Mouse (Mus musculus) embryonic facial prominence, embryonic 15.5 days (tissue): ENCODE measurements around the gene Akap10. TPM values are rescaled to one million over a fixed set of nuclear protein-coding genes. Genes with fewer than 3 reads are reported as not detected.
"Not testable (repeated sequence)": the region's sequence is repeated elsewhere in the genome, so short reads cannot be mapped to it uniquely, and the experiment has no call there.

Experiments
- ATAC-seq: fragments of 200-750 bp; cut with Nextera tagmentation; 2 replicates; pipeline ENCODE4 v1.8.0; 2017; ENCODE audit warnings: low read depth, moderate TSS enrichment; ENCODE audit not compliant: insufficient number of reproducible peaks, low FRiP score, low TSS enrichment
- H3K27ac ChIP-seq: fragments of 300-500 bp; sonication (generic); replicated peaks from 2 replicates; pipeline ENCODE4 v1.5.1; 2015; ENCODE audit warnings: mild to moderate bottlenecking, inconsistent platforms
- H3K27me3 ChIP-seq: fragments of 300-500 bp; sonication (generic); 2 replicates; pipeline ENCODE4 v1.6.1; 2015; ENCODE audit warnings: inconsistent platforms
- H3K36me3 ChIP-seq: fragments of 300-500 bp; sonication (generic); 2 replicates; pipeline ENCODE4 v1.6.1; 2015; ENCODE audit warnings: mild to moderate bottlenecking, inconsistent platforms
- H3K4me1 ChIP-seq: fragments of 300-500 bp; sonication (generic); 2 replicates; pipeline ENCODE4 v1.6.1; 2015; ENCODE audit warnings: inconsistent platforms
- H3K4me2 ChIP-seq: fragments of 300-500 bp; sonication (generic); replicated peaks from 2 replicates; pipeline ENCODE4 v1.6.1; 2015; ENCODE audit warnings: mild to moderate bottlenecking, inconsistent platforms
- H3K4me3 ChIP-seq: fragments of 300-500 bp; sonication (generic); replicated peaks from 2 replicates; pipeline ENCODE4 v1.5.1; 2015; ENCODE audit warnings: mild to moderate bottlenecking, inconsistent platforms
- H3K9ac ChIP-seq: fragments of 300-500 bp; sonication (generic); 2 replicates; pipeline ENCODE4 v1.6.1; 2015; ENCODE audit warnings: inconsistent platforms
- H3K9me3 ChIP-seq: fragments of 300-500 bp; sonication (generic); replicated peaks from 2 replicates; pipeline ENCODE4 v1.6.1; 2016; ENCODE audit warnings: inconsistent platforms
- WGBS: fragments of 180-500 bp; shearing (Covaris S2); methylation state at CpG from one replicate; pipeline ENCODE4 v1.1.7; 2015; 5-methylcytosine and 5-hydroxymethylcytosine counted together
- polyA plus RNA-seq: library from polyadenylated mRNA; unstranded; fragments of >200 nt; fragmentation: Nextera tagmentation; extraction: Ambion mirVana; gene quantifications from 2 replicates; pipeline ENCODE4 v1.2.1, GENCODE M21; 2015

Gene Akap10
- polyA plus RNA-seq, 1 experiment from 2014 or later = 16.5 TPM

DNA sequence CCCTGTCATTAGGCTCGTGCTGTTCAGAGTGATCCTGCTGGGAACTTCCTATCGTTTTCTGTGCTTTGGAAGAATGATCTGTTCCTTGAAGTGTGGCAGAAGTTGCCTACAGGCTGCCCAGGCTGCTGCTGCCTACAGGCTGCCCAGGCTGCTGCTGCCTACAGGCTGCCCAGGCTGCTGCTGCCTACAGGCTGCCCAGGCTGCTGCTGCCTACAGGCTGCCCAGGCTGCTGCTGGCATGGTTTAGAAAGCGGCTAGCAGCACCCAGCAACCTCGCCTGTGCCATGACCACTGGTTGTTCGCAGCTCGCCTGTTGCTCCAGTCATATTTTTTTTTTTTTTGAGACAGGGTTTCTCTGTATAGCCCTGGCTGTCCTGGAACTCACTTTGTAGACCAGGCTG, 28.7 kb upstream of the Akap10 start:
- ATAC-seq, H3K4me3 ChIP-seq: not testable (repeated sequence)
- 65% methylated on average over 6 of the region's 6 CpGs for WGBS

DNA sequence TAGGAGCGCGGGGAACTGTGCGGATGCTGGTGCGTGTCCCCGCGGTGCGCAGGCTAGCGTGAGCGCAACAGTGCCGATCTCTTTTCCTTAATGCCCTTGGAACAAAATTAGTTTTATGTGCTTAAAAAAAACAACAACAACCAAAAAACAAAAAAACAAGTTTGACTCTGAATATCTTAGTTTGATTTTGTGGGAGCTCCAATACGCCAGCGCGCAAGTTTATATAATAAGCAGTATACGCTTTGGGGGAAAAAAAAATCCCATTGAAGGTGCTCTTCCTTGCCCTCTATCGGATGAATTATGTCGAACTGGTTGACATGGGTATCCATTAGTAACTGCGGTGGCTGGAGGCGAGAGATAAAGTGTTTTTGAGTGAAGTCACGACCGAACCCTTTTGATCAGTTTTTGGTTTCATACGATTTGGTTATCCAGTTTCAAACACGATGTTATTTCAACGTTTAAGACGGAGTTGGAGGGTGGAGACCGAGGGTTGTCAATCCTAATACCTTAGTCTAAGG, 27.3 kb upstream of the Akap10 start:
- Histone ChIP-seq H3K9me3 (no peaks in the 10 kb centered on the region), H3K4me2 (peak overlapping the region; percentile 100), H3K9ac (no peak overlapping the region), H3K27me3 (peaks cover 25% of the 10 kb centered on the region), H3K36me3 (no peaks in the 10 kb centered on the region), H3K4me1 (peaks cover 9% of the 10 kb centered on the region; the same call in 1 of the 2 replicates), H3K4me3 (peak overlapping the region; percentile 63), H3K27ac (no peak overlapping the region)
- no peak for ATAC-seq
- WGBS = 3% methylated on average over 25 of the region's 25 CpGs

More for the DNA sequence above, 28.7 kb upstream of the Akap10 start:
- H3K4me2 ChIP-seq, H3K36me3 ChIP-seq, H3K9ac ChIP-seq, H3K4me1 ChIP-seq, H3K27ac ChIP-seq, H3K9me3 ChIP-seq: not testable (repeated sequence)
- H3K27me3 ChIP-seq = peaks cover 25% of the 10 kb centered on the region

DNA sequence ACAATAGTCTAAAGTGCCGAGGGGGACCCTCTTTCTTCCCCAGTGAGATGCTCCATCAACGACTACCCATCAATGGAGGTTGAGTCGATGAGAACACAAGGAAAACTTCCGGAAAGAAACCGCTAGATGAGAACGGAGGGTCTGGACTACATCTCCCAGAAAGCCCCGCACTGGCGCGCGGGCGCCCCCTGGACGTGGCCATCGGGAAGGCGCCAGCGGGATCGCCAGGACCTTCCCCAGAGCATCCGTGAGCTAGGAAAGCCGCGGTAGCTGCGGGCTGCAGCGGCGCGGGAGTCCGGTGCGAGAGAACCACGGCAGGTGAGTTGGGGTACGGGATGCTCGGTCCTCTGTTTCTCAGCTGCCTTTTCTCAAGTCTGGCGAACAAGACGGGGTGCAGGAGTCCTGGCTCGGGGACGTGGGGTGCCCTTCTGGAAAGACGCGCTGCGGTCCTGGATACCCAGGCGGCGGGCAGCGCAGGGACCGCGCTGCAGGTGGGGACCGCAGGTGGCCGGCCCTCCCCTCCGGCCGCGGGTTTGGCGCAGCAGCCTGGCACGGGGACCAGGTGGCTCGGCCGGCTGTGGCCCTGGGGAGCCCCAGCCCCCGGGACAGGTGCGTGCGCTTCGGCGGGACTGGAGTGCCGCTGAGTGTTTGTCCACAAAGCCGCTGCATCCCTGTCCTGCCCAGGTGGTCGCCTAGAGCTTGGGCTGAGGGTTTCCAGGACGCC, 26.7 kb upstream of the Akap10 start, which contains the start of gene Specc1:
TSS of gene Specc1 (plus strand) at position 192 of the 724 bp plus-strand sequence.
- Histone ChIP-seq H3K9ac (peak within 1 kb of the TSS; percentile 27), H3K4me2 (peak within 1 kb of the TSS; percentile 100), H3K36me3 (no peaks in the 10 kb centered on the region), H3K9me3 (no peaks in the 10 kb centered on the region), H3K27ac (no peak within 1 kb of the TSS), H3K27me3 (peaks cover 25% of the 10 kb centered on the region), H3K4me3 (peak within 1 kb of the TSS; percentile 63), H3K4me1 (peaks cover 9% of the 10 kb centered on the region; the same call in 1 of the 2 replicates)
- peak; percentile 88 for ATAC-seq
- WGBS = under 1% methylated on average over 58 of the region's 58 CpGs

DNA sequence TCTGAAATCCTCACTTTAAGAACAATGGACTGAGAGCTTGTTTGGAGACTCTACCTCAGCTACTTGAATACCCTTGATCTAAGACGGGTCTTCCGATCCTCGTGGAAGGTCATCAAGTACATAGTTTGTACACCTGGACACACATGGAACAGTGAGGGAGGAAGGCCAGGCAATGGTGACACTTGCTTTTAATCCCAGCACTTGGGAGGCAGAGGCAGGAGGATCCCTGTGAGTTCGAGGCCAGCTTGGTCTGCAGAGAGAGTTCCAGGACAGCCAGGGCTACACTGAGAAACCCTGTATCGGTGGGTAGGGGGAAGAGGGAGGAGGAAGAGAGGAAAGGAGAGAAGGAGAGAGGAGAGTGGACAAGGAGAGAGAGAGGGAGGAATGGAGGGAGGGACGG, 25.9 kb upstream of the Akap10 start:
- no peaks in the 10 kb centered on the region for H3K36me3 ChIP-seq
- H3K4me3 ChIP-seq = no peak overlapping the region
- no peaks in the 10 kb centered on the region for H3K9me3 ChIP-seq
- H3K27me3 ChIP-seq = peaks cover 25% of the 10 kb centered on the region
- H3K27ac ChIP-seq = no peak overlapping the region
- peak overlapping the region; percentile 100 for H3K4me2 ChIP-seq
- peaks cover 9% of the 10 kb centered on the region; the same call in 1 of the 2 replicates for H3K4me1 ChIP-seq
- no peak for ATAC-seq
- H3K9ac ChIP-seq = no peak overlapping the region
- WGBS = 80% methylated on average over 6 of the region's 6 CpGs

DNA sequence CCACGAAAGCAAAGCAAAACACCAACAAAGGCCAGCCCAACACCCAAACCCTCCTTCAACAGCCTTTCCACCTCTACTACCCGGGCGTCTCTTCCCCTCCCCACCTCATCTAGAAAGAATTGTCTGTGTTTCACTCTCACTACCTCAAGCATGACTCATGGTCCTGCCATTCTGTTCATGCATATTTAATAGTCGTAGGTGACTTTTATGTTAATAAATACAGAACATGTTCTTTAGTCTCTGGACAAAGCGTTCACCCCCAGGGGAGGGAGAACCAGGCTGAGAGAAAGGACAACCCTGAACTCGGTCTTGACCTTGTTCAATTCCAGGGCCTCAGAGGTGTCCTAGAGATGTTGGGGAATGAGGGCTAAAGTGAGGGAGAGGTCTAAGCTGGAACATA, 25.1 kb upstream of the Akap10 start:
- Histone ChIP-seq H3K27ac (no peak overlapping the region), H3K4me2 (no peak overlapping the region), H3K9ac (no peak overlapping the region), H3K27me3 (peaks cover 25% of the 10 kb centered on the region), H3K36me3 (no peaks in the 10 kb centered on the region), H3K9me3 (no peaks in the 10 kb centered on the region), H3K4me3 (no peak overlapping the region), H3K4me1 (peaks cover 9% of the 10 kb centered on the region; the same call in 1 of the 2 replicates)
- ATAC-seq = no peak
- 73% methylated on average over 6 of the region's 6 CpGs for WGBS

DNA sequence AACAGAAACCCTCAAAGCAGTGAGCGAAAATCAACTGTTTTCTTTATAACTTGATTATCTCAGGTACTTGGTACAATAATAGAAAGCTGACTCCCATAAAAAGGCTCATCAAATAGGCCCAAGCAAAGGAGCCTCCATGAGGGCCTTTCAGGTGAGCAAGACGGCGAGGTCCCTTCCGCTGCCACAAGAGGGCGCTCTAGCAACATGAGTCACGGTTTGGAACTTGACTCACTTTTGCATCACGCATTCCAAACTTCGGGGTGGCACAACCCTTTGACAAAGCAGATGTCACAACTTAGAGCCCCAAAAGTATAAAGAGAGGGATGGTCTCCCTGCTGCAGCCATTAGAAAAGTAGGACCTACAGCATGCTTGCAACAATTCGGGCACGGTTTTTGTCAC, 20.6 kb upstream of the Akap10 start:
- Histone ChIP-seq H3K4me3 (no peak overlapping the region), H3K27ac (no peak overlapping the region), H3K4me1 (no peaks in the 10 kb centered on the region), H3K4me2 (peak overlapping the region; percentile 21; the same call in 1 of the 2 replicates), H3K9ac (no peak overlapping the region), H3K36me3 (no peaks in the 10 kb centered on the region), H3K27me3 (no peaks in the 10 kb centered on the region), H3K9me3 (no peaks in the 10 kb centered on the region)
- WGBS = 11% methylated on average over 10 of the region's 10 CpGs
- no peak for ATAC-seq

DNA sequence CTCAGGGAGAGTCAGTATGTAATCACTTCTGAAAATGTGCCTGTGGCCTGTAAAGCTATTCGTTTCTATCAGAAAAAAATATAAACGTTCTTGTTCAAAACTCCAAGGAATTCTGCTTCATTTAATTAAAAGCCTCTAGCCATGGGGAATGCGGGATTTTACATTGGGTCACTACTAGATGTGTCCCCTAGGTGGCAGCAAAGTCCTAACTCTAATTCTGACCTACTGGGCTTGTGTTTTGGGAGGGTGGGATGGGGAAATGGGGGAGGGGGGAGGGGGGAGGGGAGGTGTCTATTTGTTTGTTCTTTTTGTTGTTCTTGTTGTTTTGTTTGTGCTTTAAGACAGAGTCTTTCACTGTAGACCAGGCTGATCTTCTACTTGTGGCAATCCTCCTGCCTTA, 19.3 kb upstream of the Akap10 start:
- no peaks in the 10 kb centered on the region for H3K36me3 ChIP-seq
- ATAC-seq = no peak
- no peaks in the 10 kb centered on the region for H3K4me1 ChIP-seq
- H3K27me3 ChIP-seq = no peaks in the 10 kb centered on the region
- no peaks in the 10 kb centered on the region for H3K9me3 ChIP-seq
- 0% methylated on average over 3 of the region's 3 CpGs for WGBS
- H3K4me2 ChIP-seq = no peak overlapping the region
- H3K4me3 ChIP-seq = no peak overlapping the region
- no peak overlapping the region for H3K9ac ChIP-seq
- no peak overlapping the region for H3K27ac ChIP-seq

DNA sequence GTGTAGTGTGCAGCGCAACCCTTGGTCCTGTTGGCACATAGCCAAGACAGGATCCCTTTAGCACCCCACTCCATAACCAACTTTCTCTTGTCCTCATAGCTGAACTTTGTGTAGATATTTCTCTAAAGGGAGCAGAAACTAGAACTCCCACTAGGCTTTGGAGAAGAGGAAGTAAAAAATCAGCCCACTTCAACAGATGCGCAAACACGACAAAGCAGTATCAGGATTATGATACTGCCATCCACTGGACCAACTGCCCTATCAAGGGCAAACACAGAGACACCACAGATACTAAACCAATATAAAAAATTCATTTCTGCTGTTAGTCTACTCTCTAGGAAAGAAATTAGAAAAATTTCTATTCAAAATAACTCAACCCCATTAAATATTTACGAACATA, 16.6 kb upstream of the Akap10 start:
- Histone ChIP-seq H3K36me3 (no peaks in the 10 kb centered on the region), H3K4me2 (no peak overlapping the region), H3K9me3 (no peaks in the 10 kb centered on the region), H3K9ac (no peak overlapping the region), H3K27me3 (no peaks in the 10 kb centered on the region), H3K4me3 (no peak overlapping the region), H3K27ac (no peak overlapping the region), H3K4me1 (no peaks in the 10 kb centered on the region)
- no peak for ATAC-seq
- 88% methylated on average over 4 of the region's 4 CpGs for WGBS

DNA sequence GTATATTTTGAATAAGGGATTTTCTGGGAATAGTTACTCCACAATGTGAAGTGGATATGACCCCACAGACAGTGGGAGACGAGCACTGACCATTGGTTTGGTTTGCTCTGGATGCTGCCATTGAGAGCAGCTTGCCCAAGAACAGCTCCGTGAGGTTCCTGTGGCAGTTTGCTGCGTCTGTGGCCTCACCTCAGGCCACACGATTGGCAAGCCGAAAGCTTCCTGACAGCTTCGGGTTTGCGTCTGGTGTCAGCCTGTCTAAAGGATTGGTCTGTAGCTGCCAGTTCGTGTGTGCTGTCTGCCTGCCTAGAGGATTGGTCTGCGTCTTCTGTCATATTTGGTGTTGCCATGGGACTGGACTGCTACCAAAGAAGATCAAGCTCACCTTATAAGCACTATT, 14.4 kb upstream of the Akap10 start:
- H3K9ac ChIP-seq = no peak overlapping the region
- H3K4me3 ChIP-seq = no peak overlapping the region
- 81% methylated on average over 9 of the region's 9 CpGs for WGBS
- no peak overlapping the region for H3K4me2 ChIP-seq
- H3K4me1 ChIP-seq = no peaks in the 10 kb centered on the region
- no peaks in the 10 kb centered on the region for H3K36me3 ChIP-seq
- no peaks in the 10 kb centered on the region for H3K9me3 ChIP-seq
- no peak overlapping the region for H3K27ac ChIP-seq
- no peak for ATAC-seq
- no peaks in the 10 kb centered on the region for H3K27me3 ChIP-seq

DNA sequence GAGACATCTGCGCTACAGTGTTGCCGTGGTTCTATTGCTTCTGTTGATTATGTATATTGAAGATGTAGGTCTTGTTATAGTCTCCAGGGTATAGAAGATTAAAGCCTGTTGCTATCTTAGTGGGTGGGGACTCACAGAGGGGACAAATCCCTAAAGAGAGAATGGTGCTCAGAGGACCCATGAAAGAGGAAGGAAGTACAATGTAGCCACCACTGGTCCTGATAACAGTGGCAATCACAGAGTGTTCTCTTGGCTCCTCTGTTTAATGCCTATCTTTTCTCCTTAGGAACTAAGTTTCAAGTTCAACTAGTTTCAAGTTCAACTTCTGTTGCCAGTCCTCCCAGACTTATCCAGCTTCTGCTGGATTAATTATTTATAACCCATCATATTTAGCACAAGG, 12.9 kb upstream of the Akap10 start:
- Histone ChIP-seq H3K36me3 (no peaks in the 10 kb centered on the region), H3K4me1 (no peaks in the 10 kb centered on the region), H3K4me2 (no peak overlapping the region), H3K27ac (no peak overlapping the region), H3K9me3 (no peaks in the 10 kb centered on the region), H3K9ac (no peak overlapping the region), H3K4me3 (no peak overlapping the region), H3K27me3 (no peaks in the 10 kb centered on the region)
- 83% methylated on average over 2 of the region's 2 CpGs for WGBS
- no peak for ATAC-seq

DNA sequence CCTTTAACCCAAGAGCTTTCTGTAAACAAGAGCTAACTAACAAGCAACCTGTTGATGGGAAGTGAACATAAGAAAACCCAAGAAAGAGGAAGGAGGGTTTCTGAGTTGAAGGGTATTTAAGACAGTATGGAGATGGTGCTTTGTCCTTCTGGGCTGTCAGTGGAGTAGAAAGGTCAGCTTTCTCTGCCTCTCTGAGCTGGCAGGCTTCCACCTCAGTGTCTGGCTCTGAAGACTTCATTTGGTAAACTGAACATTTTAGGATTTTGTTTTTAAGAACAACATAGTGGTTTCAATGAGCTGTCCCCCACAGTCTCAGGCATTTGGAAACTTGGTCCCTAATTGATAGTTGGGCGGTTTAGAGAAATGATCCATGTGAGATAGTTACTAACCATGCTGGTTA, 7.7 kb upstream of the Akap10 start:
- Histone ChIP-seq H3K4me1 (no peaks in the 10 kb centered on the region), H3K9me3 (no peaks in the 10 kb centered on the region), H3K27ac (no peak overlapping the region), H3K4me2 (no peak overlapping the region), H3K9ac (no peak overlapping the region), H3K27me3 (no peaks in the 10 kb centered on the region), H3K4me3 (no peak overlapping the region), H3K36me3 (no peaks in the 10 kb centered on the region)
- 76% methylated on average over 1 of the region's 1 CpGs for WGBS
- ATAC-seq = no peak
